Mouse (Mus musculus) cerebellum, adult 2 months (tissue): ENCODE results near the gene Eef1akmt3.

ENCODE experiments used
- CTCF ChIP-seq: fragments of 200-500 bp; IDR thresholded peaks from 2 replicates; pipeline ENCODE4 v1.5.1; 2011; ENCODE audit warnings: low read depth, mild to moderate bottlenecking, control low read depth, low read length, moderate library complexity, borderline replicate concordance; ENCODE audit not compliant: insufficient read depth
- POLR2A ChIP-seq: fragments of 200-500 bp; IDR thresholded peaks from 2 replicates; pipeline ENCODE4 v1.6.1; 2011; ENCODE audit warnings: low read length, control low read depth, borderline replicate concordance; ENCODE audit not compliant: insufficient read depth

GRCm38 (mm10) chr10:127018422-127018821, 22.9 kb downstream of the Eef1akmt3 start:
- no peak for TF ChIP-seq POLR2A
- TF ChIP-seq CTCF, result no peak
